Mouse (Mus musculus) hindbrain, embryonic 12.5 days (tissue): Measurements from ENCODE around the gene Gm21812. TPM values are rescaled to one million over a fixed set of nuclear protein-coding genes. Genes with fewer than 3 reads are reported as not detected.
"Not testable (repeated sequence)": the region's sequence is repeated elsewhere in the genome, so short reads cannot be mapped to it uniquely, and the experiment has no call there.

Experiments used
- ATAC-seq: fragments of 200-750 bp; cut with Nextera tagmentation; 2 replicates; pipeline ENCODE4 v1.8.0; 2017; ENCODE audit warnings: moderate TSS enrichment; ENCODE audit not compliant: low FRiP score
- H3K27ac ChIP-seq: fragments of 300-500 bp; sonication (generic); 2 replicates; pipeline ENCODE4 v1.5.1; 2016; ENCODE audit warnings: mild to moderate bottlenecking
- H3K27me3 ChIP-seq: fragments of 300-500 bp; sonication (generic); 2 replicates; pipeline ENCODE4 v1.6.1; 2016; ENCODE audit warnings: mild to moderate bottlenecking
- H3K36me3 ChIP-seq: fragments of 300-500 bp; sonication (generic); 2 replicates; pipeline ENCODE4 v1.6.1; 2016; ENCODE audit warnings: mild to moderate bottlenecking
- H3K4me1 ChIP-seq: fragments of 300-500 bp; sonication (generic); 2 replicates; pipeline ENCODE4 v1.6.1; 2016
- H3K4me2 ChIP-seq: fragments of 300-500 bp; sonication (generic); replicated peaks from 2 replicates; pipeline ENCODE4 v1.6.1; 2016; ENCODE audit warnings: mild to moderate bottlenecking
- H3K4me3 ChIP-seq: fragments of 300-500 bp; sonication (generic); 2 replicates; pipeline ENCODE4 v1.5.1; 2016; ENCODE audit warnings: mild to moderate bottlenecking
- H3K9ac ChIP-seq: fragments of 300-500 bp; sonication (generic); 2 replicates; pipeline ENCODE4 v1.6.1; 2016; ENCODE audit warnings: mild to moderate bottlenecking, moderate library complexity
- H3K9me3 ChIP-seq: fragments of 300-500 bp; sonication (generic); replicated peaks from 2 replicates; pipeline ENCODE4 v1.6.1; 2016; ENCODE audit warnings: mild to moderate bottlenecking
- WGBS: fragments of 180-500 bp; shearing (Covaris S2); methylation state at CpG from one replicate; pipeline ENCODE4 v1.1.7; 2016; 5-methylcytosine and 5-hydroxymethylcytosine counted together
- polyA plus RNA-seq: library from polyadenylated mRNA; unstranded; fragments of >200 nt; fragmentation: Nextera tagmentation; extraction: Ambion mirVana; gene quantifications from 2 replicates; pipeline ENCODE4 v1.2.1, GENCODE M21; 2016

Gene Gm21812
- not detected in 2 replicates for polyA plus RNA-seq

DNA sequence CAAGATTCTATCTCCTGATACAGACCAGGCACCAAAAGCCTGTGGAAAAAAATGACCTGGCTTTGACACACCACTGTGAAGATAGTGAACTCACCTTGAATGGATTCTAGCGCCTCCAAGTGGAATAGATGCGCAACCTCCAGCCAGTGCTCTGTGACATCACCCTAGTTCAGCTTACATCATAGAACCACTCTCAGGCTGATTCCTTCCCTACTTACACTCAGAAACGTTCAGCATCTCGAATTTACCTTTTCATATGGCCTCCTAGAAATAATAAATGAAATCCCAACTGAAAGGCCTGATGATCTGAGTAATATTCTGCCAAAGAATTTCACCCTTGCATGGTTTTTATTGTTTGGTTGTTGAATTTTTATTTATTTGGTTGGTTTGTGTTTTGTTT is at the start of gene Gm21812:
Gene Gm21812, minus strand, starts transcription at position 101 of the 400 bp plus-strand sequence.
- not testable (repeated sequence) for H3K4me3 ChIP-seq, H3K4me2 ChIP-seq, H3K36me3 ChIP-seq, H3K27me3 ChIP-seq, H3K4me1 ChIP-seq, H3K9me3 ChIP-seq, H3K27ac ChIP-seq, H3K9ac ChIP-seq, ATAC-seq
- no CpG with 5 or more reads among the region's 4 CpGs for WGBS

Other genes with a start within 250 kb of the Gm21812 start
- not detected in 2 replicates for gene Gm21292, start 213.3 kb downstream of the Gm21812 start, polyA plus RNA-seq
- not detected in 2 replicates for gene Gm21721, start 145.0 kb downstream of the Gm21812 start, polyA plus RNA-seq
- gene Gm21874, start 69.0 kb upstream of the Gm21812 start, polyA plus RNA-seq: not detected in 2 replicates